Mouse (Mus musculus): ENCODE data around the gene Fgf22. TPM values are rescaled to one million over a fixed set of nuclear protein-coding genes. Genes with fewer than 3 reads are reported as not detected.

Fgf22 gene
- 0.33 and 0.65 TPM in 2 replicates for polyA plus RNA-seq (2016; fragmentation: Nextera tagmentation; extraction: Ambion mirVana)

DNA sequence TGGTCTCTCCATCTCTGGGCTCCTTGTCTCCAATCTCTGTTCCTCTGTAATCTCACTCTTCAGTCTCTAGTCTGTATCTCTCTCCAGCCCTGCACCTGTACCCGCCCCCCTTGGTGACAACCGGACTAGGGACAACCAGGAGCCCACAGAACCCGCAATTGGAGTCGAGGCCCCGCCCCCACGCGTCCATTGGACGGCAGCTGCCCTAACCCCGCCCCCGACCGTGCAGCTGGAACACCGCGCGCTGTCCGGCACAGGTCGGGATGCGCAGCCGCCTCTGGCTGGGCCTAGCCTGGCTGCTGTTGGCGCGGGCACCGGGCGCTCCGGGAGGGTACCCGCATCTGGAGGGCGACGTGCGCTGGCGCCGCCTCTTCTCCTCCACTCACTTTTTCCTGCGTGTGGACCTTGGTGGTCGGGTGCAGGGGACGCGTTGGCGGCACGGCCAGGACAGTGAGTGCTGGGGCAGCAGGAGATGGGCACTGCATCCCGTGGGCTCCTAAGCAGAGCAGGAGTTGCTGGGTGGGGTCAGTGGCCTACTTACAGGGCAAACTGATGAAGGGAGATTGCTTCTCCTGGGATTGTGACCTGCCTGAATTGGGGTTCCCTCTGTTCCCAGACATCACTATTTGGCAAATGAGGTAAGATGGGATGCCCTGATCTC is at the start of gene Fgf22:
TSS of gene Fgf22 (plus strand) at position 221 of the 661 bp plus-strand sequence.
- peak within 1 kb of the TSS; percentile 69 for H3K4me2 ChIP-seq (replicated peaks)
- H3K4me3 ChIP-seq, result peak within 1 kb of the TSS; percentile 33
- ATAC-seq (ENCODE audit: insufficient number of reproducible peaks, insufficient read depth, low FRiP score, low TSS enrichment), result peak; percentile 85
- H3K27ac ChIP-seq, result no peak within 1 kb of the TSS
- H3K9ac ChIP-seq, result peak within 1 kb of the TSS; percentile 46
- peaks cover 38% of the 10 kb centered on the region for H3K36me3 ChIP-seq
- WGBS, result 1% methylated on average over 33 of the region's 36 CpGs
- H3K4me1 ChIP-seq, result peaks cover 10% of the 10 kb centered on the region
- no peaks in the 10 kb centered on the region for H3K27me3 ChIP-seq
- H3K9me3 ChIP-seq, result no peaks in the 10 kb centered on the region

- ATAC-seq (ENCODE audit: insufficient number of reproducible peaks, insufficient read depth, low FRiP score, low TSS enrichment), result no peak
- Histone ChIP-seq H3K9ac (peak overlapping the region; percentile 93), H3K4me3 (peak overlapping the region; percentile 81), H3K4me1 (peaks cover 32% of the 10 kb centered on the region), H3K27ac (no peak overlapping the region), H3K9me3 (no peaks in the 10 kb centered on the region), H3K4me2 (replicated peaks) (peak overlapping the region; percentile 87), H3K27me3 (no peaks in the 10 kb centered on the region), H3K36me3 (peaks cover 38% of the 10 kb centered on the region)
- WGBS, result 87% methylated on average over 5 of the region's 5 CpGs
Observed at GRCm38 (mm10) chr10:79705951-79706350, 48.9 kb upstream of the Fgf22 start.

DNA sequence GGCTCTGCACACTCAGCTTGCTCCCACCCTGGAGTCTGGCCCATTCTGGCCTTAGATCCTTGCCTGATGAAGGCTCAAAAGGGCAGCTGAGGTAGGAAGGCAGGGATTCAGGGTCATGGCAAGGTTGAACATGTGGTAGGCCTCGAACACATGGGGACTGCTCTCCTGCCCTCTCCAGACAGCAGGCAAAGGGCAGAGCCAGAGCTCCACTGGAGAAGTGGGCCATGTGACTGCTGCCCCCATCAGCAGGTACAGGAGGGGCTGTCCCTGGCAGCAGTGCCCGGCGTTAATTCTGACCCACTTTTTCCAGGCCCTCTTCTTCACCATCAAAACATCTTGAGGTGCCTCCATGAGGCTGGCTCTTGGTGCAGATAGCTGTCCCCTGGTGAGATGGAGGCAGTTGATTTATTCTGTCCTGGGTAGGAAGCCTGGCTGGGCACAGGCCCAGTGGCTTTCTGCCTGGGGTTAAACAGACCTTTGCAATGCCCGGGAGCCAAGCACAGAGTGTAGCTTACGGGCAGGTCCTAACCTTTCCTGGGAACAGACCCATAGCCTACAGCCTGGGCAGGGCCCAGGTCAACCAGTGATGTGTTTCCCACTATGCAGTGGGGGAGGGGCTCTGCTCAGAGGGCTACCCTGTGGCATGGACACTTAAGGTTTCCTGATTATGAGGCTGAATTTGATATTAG is 48.3 kb upstream of the Fgf22 start:
- no peaks in the 10 kb centered on the region for H3K27me3 ChIP-seq
- ATAC-seq (ENCODE audit: insufficient number of reproducible peaks, insufficient read depth, low FRiP score, low TSS enrichment), result no peak
- WGBS, result 84% methylated on average over 5 of the region's 5 CpGs
- no peak overlapping the region for H3K27ac ChIP-seq
- H3K4me3 ChIP-seq, result 0 out of 2 replicates have a peak overlapping the region, but pooled peaks have one; percentile 81
- H3K4me2 ChIP-seq (replicated peaks), result peak overlapping the region; percentile 87
- peaks cover 27% of the 10 kb centered on the region for H3K4me1 ChIP-seq
- H3K36me3 ChIP-seq, result peaks cover 44% of the 10 kb centered on the region
- H3K9me3 ChIP-seq, result no peaks in the 10 kb centered on the region
- H3K9ac ChIP-seq, result peak overlapping the region; percentile 93

GRCm38 (mm10) chr10:79707162-79707561 is 47.7 kb upstream of the Fgf22 start:
- no peaks in the 10 kb centered on the region for H3K9me3 ChIP-seq
- no peaks in the 10 kb centered on the region for H3K27me3 ChIP-seq
- H3K4me2 ChIP-seq (replicated peaks), result no peak overlapping the region
- 71% methylated on average over 1 of the region's 1 CpGs for WGBS
- H3K36me3 ChIP-seq, result peaks cover 50% of the 10 kb centered on the region
- H3K4me3 ChIP-seq, result no peak overlapping the region
- peaks cover 26% of the 10 kb centered on the region for H3K4me1 ChIP-seq
- no peak overlapping the region for H3K9ac ChIP-seq
- ATAC-seq (ENCODE audit: insufficient number of reproducible peaks, insufficient read depth, low FRiP score, low TSS enrichment), result no peak
- H3K27ac ChIP-seq, result no peak overlapping the region

- H3K36me3 ChIP-seq, result peaks cover 51% of the 10 kb centered on the region
- H3K4me1 ChIP-seq, result peaks cover 26% of the 10 kb centered on the region
Observed at GRCm38 (mm10) chr10:79707759-79708158, 47.1 kb upstream of the Fgf22 start.

DNA sequence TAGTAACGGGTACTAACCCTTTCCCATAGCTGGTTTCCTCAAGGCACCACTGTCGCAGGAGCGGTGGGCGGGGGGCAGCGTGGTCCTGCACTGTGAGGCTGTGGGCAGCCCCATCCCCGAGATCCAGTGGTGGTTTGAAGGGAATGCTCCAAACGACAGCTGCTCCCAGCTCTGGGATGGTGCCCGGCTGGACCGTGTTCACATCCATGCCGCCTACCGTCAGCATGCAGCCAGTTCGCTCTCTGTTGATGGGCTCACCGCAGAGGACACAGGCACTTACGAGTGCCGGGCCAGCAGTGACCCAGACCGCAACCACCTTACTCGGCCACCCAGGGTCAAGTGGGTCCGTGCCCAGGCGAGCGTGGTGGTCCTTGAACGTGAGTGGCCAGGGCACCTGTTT is 46.2 kb upstream of the Fgf22 start:
- WGBS, result 89% methylated on average over 21 of the region's 21 CpGs
- no peak overlapping the region for H3K9ac ChIP-seq
- H3K27ac ChIP-seq, result no peak overlapping the region

More at GRCm38 (mm10) chr10:79707759-79708158, 47.1 kb upstream of the Fgf22 start:
- H3K27me3 ChIP-seq, result no peaks in the 10 kb centered on the region
- no peak overlapping the region for H3K9ac ChIP-seq
- no peak overlapping the region for H3K4me3 ChIP-seq
- H3K9me3 ChIP-seq, result no peaks in the 10 kb centered on the region
- no peak for ATAC-seq (ENCODE audit: insufficient number of reproducible peaks, insufficient read depth, low FRiP score, low TSS enrichment)
- H3K4me2 ChIP-seq (replicated peaks), result no peak overlapping the region
- 69% methylated on average over 4 of the region's 4 CpGs for WGBS
- H3K27ac ChIP-seq, result no peak overlapping the region

DNA sequence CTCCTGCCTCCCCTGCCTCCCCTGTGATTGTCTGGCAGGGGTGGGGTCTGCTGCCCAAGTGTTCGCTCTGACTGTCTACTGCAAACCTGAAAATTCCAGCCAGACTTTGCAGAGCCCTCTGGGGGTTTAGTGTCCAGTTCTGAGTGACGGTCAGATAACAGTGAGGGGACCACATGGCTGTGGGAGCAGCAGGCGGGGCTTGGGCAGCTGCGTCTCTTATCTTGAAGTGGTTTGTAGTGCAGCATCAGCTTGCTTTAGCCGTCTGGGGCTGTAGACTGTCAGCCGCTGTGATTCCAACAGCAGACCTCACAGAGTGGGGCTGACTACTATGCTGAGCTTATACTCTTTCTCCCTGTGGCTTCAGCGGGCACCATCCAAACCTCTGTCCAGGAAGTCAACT is 45.6 kb upstream of the Fgf22 start:
- no peak overlapping the region for H3K27ac ChIP-seq
- no peak overlapping the region for H3K4me3 ChIP-seq
- WGBS, result 85% methylated on average over 7 of the region's 7 CpGs
- H3K9me3 ChIP-seq, result no peaks in the 10 kb centered on the region
- H3K4me2 ChIP-seq (replicated peaks), result no peak overlapping the region
- peaks cover 26% of the 10 kb centered on the region for H3K4me1 ChIP-seq
- H3K9ac ChIP-seq, result no peak overlapping the region
- ATAC-seq (ENCODE audit: insufficient number of reproducible peaks, insufficient read depth, low FRiP score, low TSS enrichment), result no peak
- H3K36me3 ChIP-seq, result peaks cover 51% of the 10 kb centered on the region
- H3K27me3 ChIP-seq, result 0 out of 2 replicates have a peak, but pooled peaks cover 8% of the 10 kb centered on the region

More for the DNA sequence above, 46.2 kb upstream of the Fgf22 start:
- Histone ChIP-seq H3K4me2 (replicated peaks) (no peak overlapping the region), H3K4me1 (peaks cover 26% of the 10 kb centered on the region), H3K27me3 (0 out of 2 replicates have a peak, but pooled peaks cover 2% of the 10 kb centered on the region), H3K36me3 (peaks cover 51% of the 10 kb centered on the region), H3K9me3 (no peaks in the 10 kb centered on the region), H3K4me3 (no peak overlapping the region)
- ATAC-seq (ENCODE audit: insufficient number of reproducible peaks, insufficient read depth, low FRiP score, low TSS enrichment), result no peak

DNA sequence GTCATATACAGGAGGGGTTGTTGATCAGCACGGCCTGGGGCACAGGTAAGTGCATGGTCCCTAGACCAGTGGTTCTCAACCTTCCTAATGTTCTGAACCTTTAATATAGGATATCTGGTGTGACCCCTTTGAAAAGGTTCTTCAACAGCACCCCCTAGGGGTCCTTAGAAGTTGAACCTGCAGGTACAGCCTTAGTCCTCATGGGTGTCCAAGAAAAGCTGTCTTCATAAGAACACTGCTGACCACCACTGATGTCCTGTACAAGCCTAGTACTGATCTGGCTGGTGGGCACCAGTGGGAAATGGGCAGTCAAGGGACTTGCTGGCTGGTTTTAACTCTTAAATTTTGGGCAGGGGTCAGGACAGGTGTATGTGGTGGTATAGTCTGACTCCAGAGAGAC is 42.8 kb upstream of the Fgf22 start:
- ATAC-seq (ENCODE audit: insufficient number of reproducible peaks, insufficient read depth, low FRiP score, low TSS enrichment), result no peak
- Histone ChIP-seq H3K9me3 (no peaks in the 10 kb centered on the region), H3K4me3 (no peak overlapping the region), H3K36me3 (peaks cover 51% of the 10 kb centered on the region), H3K4me2 (replicated peaks) (no peak overlapping the region), H3K9ac (no peak overlapping the region), H3K27me3 (peaks cover 35% of the 10 kb centered on the region), H3K27ac (no peak overlapping the region), H3K4me1 (peaks cover 11% of the 10 kb centered on the region)
- 89% methylated on average over 1 of the region's 1 CpGs for WGBS

DNA sequence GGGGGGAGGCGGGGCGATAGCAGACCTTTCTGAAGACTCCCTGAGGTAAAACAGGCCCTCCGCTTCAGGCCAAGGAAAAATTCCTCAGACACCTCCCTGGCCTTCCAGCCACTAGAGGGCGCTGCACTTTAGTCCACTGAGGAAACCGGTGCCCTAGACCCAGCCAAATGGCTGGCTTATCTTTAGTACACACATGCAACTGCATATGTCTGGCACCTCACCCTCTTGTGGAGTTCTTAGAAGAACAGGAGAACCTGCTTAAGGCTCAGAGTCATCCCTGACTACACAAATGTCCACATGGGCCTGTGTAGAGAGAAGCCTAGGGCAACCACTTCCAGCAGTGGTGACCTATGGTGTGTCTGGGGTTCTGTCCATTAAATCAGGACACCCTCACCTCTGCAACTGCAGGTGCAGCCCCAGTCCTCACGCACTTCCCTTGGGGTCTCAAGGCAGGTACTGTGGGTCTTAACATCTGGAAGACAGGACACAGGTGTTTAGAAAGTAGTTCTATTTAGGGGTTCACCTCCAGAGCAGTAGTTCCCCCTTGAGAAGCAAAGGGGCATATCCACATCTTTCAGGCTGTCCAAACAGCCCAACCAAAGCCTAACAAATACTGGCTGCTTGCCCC is 42.3 kb upstream of the Fgf22 start:
- 14% methylated on average over 4 of the region's 6 CpGs for WGBS
- no peaks in the 10 kb centered on the region for H3K9me3 ChIP-seq
- H3K4me2 ChIP-seq (replicated peaks), result no peak overlapping the region
- H3K36me3 ChIP-seq, result peaks cover 45% of the 10 kb centered on the region
- peaks cover 41% of the 10 kb centered on the region for H3K27me3 ChIP-seq
- no peak overlapping the region for H3K4me3 ChIP-seq
- H3K4me1 ChIP-seq, result peaks cover 14% of the 10 kb centered on the region
- no peak for ATAC-seq (ENCODE audit: insufficient number of reproducible peaks, insufficient read depth, low FRiP score, low TSS enrichment)
- no peak overlapping the region for H3K9ac ChIP-seq
- H3K27ac ChIP-seq, result no peak overlapping the region

DNA sequence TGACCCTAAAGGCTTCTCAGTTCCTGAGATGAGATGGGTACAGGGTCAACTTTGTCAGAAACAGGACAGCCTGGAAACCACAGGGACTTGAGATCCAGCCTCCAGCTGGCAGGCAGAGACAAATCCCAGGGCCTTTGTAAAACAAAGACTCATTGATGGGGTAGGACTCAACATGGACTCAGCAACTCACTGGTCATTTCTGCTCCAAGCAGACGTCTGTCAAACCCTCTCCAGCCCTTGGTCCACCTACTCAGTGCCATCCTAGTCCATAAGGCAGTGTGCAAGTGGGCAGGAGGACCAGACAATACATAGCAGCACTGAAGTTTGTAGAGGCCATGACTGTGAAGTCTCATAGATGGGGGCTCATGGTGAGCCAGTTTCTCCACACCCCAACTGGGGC is 41.7 kb upstream of the Fgf22 start:
- H3K4me2 ChIP-seq (replicated peaks), result no peak overlapping the region
- H3K4me1 ChIP-seq, result peaks cover 18% of the 10 kb centered on the region
- 20% methylated on average over 1 of the region's 1 CpGs for WGBS

GRCm38 (mm10) chr10:79714996-79715395 is 39.9 kb upstream of the Fgf22 start:
- H3K4me3 ChIP-seq, result no peak overlapping the region
- peaks cover 14% of the 10 kb centered on the region for H3K4me1 ChIP-seq
- no peak overlapping the region for H3K9ac ChIP-seq
- H3K4me2 ChIP-seq (replicated peaks), result no peak overlapping the region
- 63% methylated on average over 4 of the region's 4 CpGs for WGBS
- no peak for ATAC-seq (ENCODE audit: insufficient number of reproducible peaks, insufficient read depth, low FRiP score, low TSS enrichment)
- no peaks in the 10 kb centered on the region for H3K9me3 ChIP-seq
- no peak overlapping the region for H3K27ac ChIP-seq
- H3K36me3 ChIP-seq, result peaks cover 22% of the 10 kb centered on the region
- peaks cover 57% of the 10 kb centered on the region for H3K27me3 ChIP-seq

More for the DNA sequence above, 41.7 kb upstream of the Fgf22 start:
- H3K9ac ChIP-seq, result no peak overlapping the region
- H3K9me3 ChIP-seq, result no peaks in the 10 kb centered on the region
- peaks cover 47% of the 10 kb centered on the region for H3K27me3 ChIP-seq
- H3K36me3 ChIP-seq, result peaks cover 41% of the 10 kb centered on the region
- H3K4me3 ChIP-seq, result no peak overlapping the region
- H3K27ac ChIP-seq, result no peak overlapping the region
- ATAC-seq (ENCODE audit: insufficient number of reproducible peaks, insufficient read depth, low FRiP score, low TSS enrichment), result no peak
